Mouse (Mus musculus) urinary bladder, adult 2 months (tissue): ENCODE results near the gene Pbp2. TPM values are rescaled to one million over a fixed set of nuclear protein-coding genes. Genes with fewer than 3 reads are reported as not detected.
A peak's percentile ranks its signal among the peaks of the same experiment; 100 is the strongest.

Source experiments
- DNase-seq: peaks from one replicate; pipeline ENCODE4 v3.0.0; 2022; ENCODE audit warnings: low spot score
- polyA plus RNA-seq: library from polyadenylated mRNA; depleted of rRNA; stranded (reverse); fragments of >200 nt; gene quantifications from 2 replicates; pipeline ENCODE4 v1.2.3, GENCODE M21; 2012

Gene Pbp2
- polyA plus RNA-seq, 1 experiment: 0.52 TPM

GRCm38 (mm10) chr6:135302421-135303125, 7.6 kb downstream of the Pbp2 start:
- no peak for DNase-seq

GRCm38 (mm10) chr6:135300469-135300868, 9.7 kb downstream of the Pbp2 start:
- DNase-seq: no peak

GRCm38 (mm10) chr6:135299024-135299550, 11.1 kb downstream of the Pbp2 start:
- no peak for DNase-seq

GRCm38 (mm10) chr6:135297570-135297969, 12.6 kb downstream of the Pbp2 start:
- DNase-seq: no peak

GRCm38 (mm10) chr6:135296267-135296666, 13.9 kb downstream of the Pbp2 start:
- DNase-seq: peak; percentile 24

GRCm38 (mm10) chr6:135295082-135295861, 14.9 kb downstream of the Pbp2 start:
- peak; percentile 31 for DNase-seq

GRCm38 (mm10) chr6:135294150-135294549, 16.1 kb downstream of the Pbp2 start:
- DNase-seq: no peak

- DNase-seq: no peak
These were observed 17.8 kb downstream of the Pbp2 start for GRCm38 (mm10) chr6:135292391-135292790.

GRCm38 (mm10) chr6:135279856-135280255, 30.3 kb downstream of the Pbp2 start:
- DNase-seq: no peak

GRCm38 (mm10) chr6:135279286-135279685, 30.9 kb downstream of the Pbp2 start:
- no peak for DNase-seq

GRCm38 (mm10) chr6:135278302-135278701, 31.9 kb downstream of the Pbp2 start:
- DNase-seq: no peak

- DNase-seq: no peak
These were observed 33.5 kb downstream of the Pbp2 start for GRCm38 (mm10) chr6:135276474-135277295.

GRCm38 (mm10) chr6:135275231-135275630, 35.0 kb downstream of the Pbp2 start:
- DNase-seq: no peak

- no peak for DNase-seq
These were observed 37.1 kb downstream of the Pbp2 start for GRCm38 (mm10) chr6:135273066-135273465.

GRCm38 (mm10) chr6:135271761-135272160, 38.4 kb downstream of the Pbp2 start:
- DNase-seq: no peak

GRCm38 (mm10) chr6:135269626-135270025, 40.6 kb downstream of the Pbp2 start:
- DNase-seq: no peak

GRCm38 (mm10) chr6:135268392-135268791, 41.8 kb downstream of the Pbp2 start:
- DNase-seq: no peak

- DNase-seq: no peak
These were observed 43.0 kb downstream of the Pbp2 start for GRCm38 (mm10) chr6:135267221-135267620.

GRCm38 (mm10) chr6:135266056-135266455, 44.1 kb downstream of the Pbp2 start:
- no peak for DNase-seq

- no peak for DNase-seq
These were observed 46.1 kb downstream of the Pbp2 start for GRCm38 (mm10) chr6:135264136-135264535.

- DNase-seq: no peak
These were observed 47.6 kb downstream of the Pbp2 start for GRCm38 (mm10) chr6:135262565-135262964.

- DNase-seq: no peak
These were observed 49.1 kb downstream of the Pbp2 start for GRCm38 (mm10) chr6:135261124-135261523.
